Mouse (Mus musculus) spleen, adult 2 months (tissue): Measurements from ENCODE around the gene Acot5.
"Not testable (repeated sequence)": the region's sequence is repeated elsewhere in the genome, so short reads cannot be mapped to it uniquely, and the experiment has no call there.

Experiments used
- CTCF ChIP-seq: fragments of 200-500 bp; IDR thresholded peaks from 2 replicates; pipeline ENCODE4 v1.5.1; 2011; ENCODE audit warnings: mild to moderate bottlenecking, inconsistent platforms; ENCODE audit not compliant: insufficient read depth, insufficient read length, insufficient replicate concordance; ENCODE audit errors: extremely low read depth
- POLR2A ChIP-seq: fragments of 200-500 bp; IDR thresholded peaks from 2 replicates; pipeline ENCODE4 v1.6.1; 2011; ENCODE audit warnings: low read depth, low read length, inconsistent platforms

DNA sequence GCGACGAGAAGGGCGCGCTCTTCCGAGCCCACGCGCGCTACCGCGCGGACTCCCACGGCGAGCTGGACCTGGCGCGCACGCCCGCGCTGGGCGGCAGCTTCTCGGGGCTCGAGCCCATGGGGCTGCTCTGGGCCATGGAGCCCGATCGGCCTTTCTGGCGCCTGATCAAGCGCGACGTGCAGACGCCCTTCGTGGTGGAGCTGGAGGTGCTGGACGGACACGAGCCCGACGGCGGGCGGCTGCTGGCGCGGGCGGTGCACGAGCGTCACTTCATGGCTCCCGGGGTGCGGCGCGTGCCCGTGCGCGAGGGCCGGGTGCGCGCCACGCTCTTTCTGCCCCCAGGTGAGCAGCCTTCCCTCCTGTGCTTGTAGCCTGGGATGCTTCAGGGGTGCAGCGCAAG lies 457 bp downstream of the Acot5 start:
- TF ChIP-seq POLR2A, CTCF: not testable (repeated sequence)
